Mouse (Mus musculus) hindbrain, embryonic 14.5 days (tissue): ENCODE measurements around the gene Riok2. TPM values are rescaled to one million over a fixed set of nuclear protein-coding genes. Genes with fewer than 3 reads are reported as not detected.

Experiments
- ATAC-seq: fragments of 200-750 bp; cut with Nextera tagmentation; 2 replicates; pipeline ENCODE4 v1.8.0; 2017; ENCODE audit warnings: moderate number of reproducible peaks, mild to moderate bottlenecking, moderate TSS enrichment, moderate library complexity; ENCODE audit not compliant: low FRiP score
- DNase-seq: peaks from one replicate; pipeline ENCODE4 v3.0.0-alpha.2; 2015; ENCODE audit warnings: low spot score
- H3K27ac ChIP-seq: fragments of 300-500 bp; sonication (generic); 2 replicates; pipeline ENCODE4 v1.5.1; 2014; ENCODE audit warnings: mild to moderate bottlenecking, moderate library complexity
- H3K27me3 ChIP-seq: fragments of 300-500 bp; sonication (generic); 2 replicates; pipeline ENCODE4 v1.6.1; 2014; ENCODE audit warnings: mild to moderate bottlenecking, low read length, mixed read lengths; ENCODE audit not compliant: control insufficient read depth, insufficient read depth
- H3K36me3 ChIP-seq: fragments of 300-500 bp; sonication (generic); replicated peaks from 2 replicates; pipeline ENCODE4 v1.6.1; 2014; ENCODE audit not compliant: control insufficient read depth, insufficient read depth
- H3K4me1 ChIP-seq: fragments of 300-500 bp; sonication (generic); replicated peaks from 2 replicates; pipeline ENCODE4 v1.6.1; 2014; ENCODE audit warnings: antibody characterized with exemption, low read length, mixed read lengths; ENCODE audit not compliant: control insufficient read depth, insufficient read depth
- H3K4me2 ChIP-seq: fragments of 300-500 bp; sonication (generic); replicated peaks from 2 replicates; pipeline ENCODE4 v1.6.1; 2014; ENCODE audit warnings: mild to moderate bottlenecking, moderate library complexity
- H3K4me3 ChIP-seq: fragments of 300-500 bp; sonication (generic); replicated peaks from 2 replicates; pipeline ENCODE4 v1.5.1; 2014; ENCODE audit warnings: mild to moderate bottlenecking, low read length
- H3K9ac ChIP-seq: fragments of 300-500 bp; sonication (generic); 2 replicates; pipeline ENCODE4 v1.6.1; 2014
- H3K9me3 ChIP-seq: fragments of 300-500 bp; sonication (generic); 2 replicates; pipeline ENCODE4 v1.6.1; 2016; ENCODE audit warnings: low read length; ENCODE audit not compliant: control insufficient read depth
- WGBS: fragments of 180-500 bp; shearing (Covaris S2); extraction: QIAGEN DNeasy Blood & Tissue Kit; methylation state at CpG from one replicate; pipeline ENCODE4 v1.1.7; 2014; 5-methylcytosine and 5-hydroxymethylcytosine counted together
- polyA plus RNA-seq: library from polyadenylated mRNA; unstranded; fragments of >200 nt; fragmentation: Nextera tagmentation; extraction: Ambion mirVana; gene quantifications from 2 replicates; pipeline ENCODE4 v1.2.1, GENCODE M21; 2014

The Riok2 gene
- polyA plus RNA-seq, 1 experiment from 2014 or later, result 27.2 TPM

GRCm38 (mm10) chr17:17403578-17404112, 29.5 kb downstream of the Riok2 start:
- ATAC-seq (no peak), DNase-seq (no peak)
- H3K27ac ChIP-seq, result no peak overlapping the region
- H3K9ac ChIP-seq, result no peak overlapping the region
- H3K4me3 ChIP-seq, result no peak overlapping the region
- peaks cover 10% of the 10 kb centered on the region for H3K4me1 ChIP-seq
- H3K36me3 ChIP-seq, result no peaks in the 10 kb centered on the region
- H3K4me2 ChIP-seq, result peak overlapping the region; percentile 48; the same call in 1 of the 2 replicates
- 37% methylated on average over 3 of the region's 3 CpGs for WGBS
- no peaks in the 10 kb centered on the region for H3K27me3 ChIP-seq
- H3K9me3 ChIP-seq, result no peaks in the 10 kb centered on the region

GRCm38 (mm10) chr17:17404811-17405544, 30.9 kb downstream of the Riok2 start:
- Histone ChIP-seq H3K27ac (no peak overlapping the region), H3K9me3 (no peaks in the 10 kb centered on the region), H3K4me1 (peaks cover 19% of the 10 kb centered on the region), H3K9ac (no peak overlapping the region), H3K4me3 (no peak overlapping the region), H3K4me2 (peak overlapping the region; percentile 15; the same call in 1 of the 2 replicates), H3K27me3 (no peaks in the 10 kb centered on the region), H3K36me3 (no peaks in the 10 kb centered on the region)
- 33% methylated on average over 8 of the region's 8 CpGs for WGBS
- ATAC-seq (no peak), DNase-seq (no peak)

DNA sequence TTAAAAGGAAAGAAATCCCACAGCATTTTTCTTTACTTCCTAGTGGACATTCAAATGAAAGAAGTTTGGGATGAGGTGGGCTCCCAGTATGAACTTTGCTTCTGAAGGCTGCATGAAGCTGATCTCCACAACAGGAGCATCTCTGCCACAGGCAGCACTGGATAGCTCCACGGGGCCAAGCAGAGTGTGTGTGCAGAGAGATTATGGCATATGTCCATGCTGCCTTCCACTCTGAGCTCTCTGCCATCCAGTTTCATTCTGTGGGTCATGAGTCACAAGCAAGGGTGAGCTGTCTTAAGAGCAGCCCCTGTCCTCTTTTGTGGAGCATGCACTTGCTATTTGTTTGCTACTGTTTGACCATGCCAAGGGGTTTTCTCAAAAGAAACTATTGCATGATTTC, 31.5 kb downstream of the Riok2 start:
- Histone ChIP-seq H3K36me3 (no peaks in the 10 kb centered on the region), H3K4me3 (no peak overlapping the region), H3K9me3 (no peaks in the 10 kb centered on the region), H3K27ac (no peak overlapping the region), H3K9ac (no peak overlapping the region), H3K4me2 (no peak overlapping the region), H3K27me3 (no peaks in the 10 kb centered on the region), H3K4me1 (peaks cover 19% of the 10 kb centered on the region)
- WGBS, result 58% methylated on average over 1 of the region's 1 CpGs
- ATAC-seq, result no peak
- DNase-seq, result no peak

- H3K4me2 ChIP-seq, result no peak overlapping the region
- H3K27me3 ChIP-seq, result no peaks in the 10 kb centered on the region
- H3K9me3 ChIP-seq, result no peaks in the 10 kb centered on the region
- H3K4me3 ChIP-seq, result no peak overlapping the region
- H3K4me1 ChIP-seq, result peaks cover 9% of the 10 kb centered on the region; the same call in 1 of the 2 replicates
- ATAC-seq (no peak), DNase-seq (no peak)
- H3K9ac ChIP-seq, result no peak overlapping the region
- WGBS, result 31% methylated on average over 6 of the region's 6 CpGs
- H3K27ac ChIP-seq, result no peak overlapping the region
- H3K36me3 ChIP-seq, result no peaks in the 10 kb centered on the region
Measured at GRCm38 (mm10) chr17:17408137-17408536, 34.0 kb downstream of the Riok2 start.

- Histone ChIP-seq H3K27ac (no peak overlapping the region), H3K27me3 (no peaks in the 10 kb centered on the region), H3K9me3 (no peaks in the 10 kb centered on the region), H3K4me3 (no peak overlapping the region), H3K36me3 (no peaks in the 10 kb centered on the region), H3K4me1 (peaks cover 9% of the 10 kb centered on the region; the same call in 1 of the 2 replicates), H3K9ac (no peak overlapping the region), H3K4me2 (no peak overlapping the region)
- 34% methylated on average over 6 of the region's 6 CpGs for WGBS
- DNase-seq (no peak), ATAC-seq (peak; percentile 48; the same call in 1 of the 2 replicates)
Measured at GRCm38 (mm10) chr17:17408720-17409478, 34.8 kb downstream of the Riok2 start.

- Histone ChIP-seq H3K36me3 (no peaks in the 10 kb centered on the region), H3K9me3 (no peaks in the 10 kb centered on the region), H3K27me3 (no peaks in the 10 kb centered on the region), H3K4me2 (no peak overlapping the region), H3K4me3 (no peak overlapping the region), H3K9ac (no peak overlapping the region), H3K27ac (no peak overlapping the region; the same call in 1 of the 2 replicates), H3K4me1 (peaks cover 9% of the 10 kb centered on the region; the same call in 1 of the 2 replicates)
- DNase-seq (no peak), ATAC-seq (0 out of 2 replicates have a peak, but pooled peaks have one; percentile 24)
- 6% methylated on average over 2 of the region's 2 CpGs for WGBS
Measured at GRCm38 (mm10) chr17:17409601-17410000, 35.5 kb downstream of the Riok2 start.

- Histone ChIP-seq H3K27me3 (no peaks in the 10 kb centered on the region), H3K4me3 (no peak overlapping the region), H3K36me3 (no peaks in the 10 kb centered on the region), H3K4me1 (peaks cover 9% of the 10 kb centered on the region; the same call in 1 of the 2 replicates), H3K9me3 (no peaks in the 10 kb centered on the region), H3K9ac (no peak overlapping the region), H3K4me2 (no peak overlapping the region), H3K27ac (no peak overlapping the region)
- DNase-seq, result no peak
- ATAC-seq, result no peak
- 83% methylated on average over 2 of the region's 2 CpGs for WGBS
Measured at GRCm38 (mm10) chr17:17411443-17411842, 37.3 kb downstream of the Riok2 start.

- DNase-seq (no peak), ATAC-seq (no peak)
- Histone ChIP-seq H3K9me3 (no peaks in the 10 kb centered on the region), H3K27ac (no peak overlapping the region), H3K4me3 (no peak overlapping the region), H3K9ac (no peak overlapping the region), H3K4me2 (no peak overlapping the region), H3K27me3 (no peaks in the 10 kb centered on the region), H3K36me3 (no peaks in the 10 kb centered on the region), H3K4me1 (peaks cover 9% of the 10 kb centered on the region; the same call in 1 of the 2 replicates)
- 95% methylated on average over 2 of the region's 2 CpGs for WGBS
Measured at GRCm38 (mm10) chr17:17412176-17412575, 38.1 kb downstream of the Riok2 start.

GRCm38 (mm10) chr17:17414206-17414605, 40.1 kb downstream of the Riok2 start:
- ATAC-seq, result no peak

More at GRCm38 (mm10) chr17:17414206-17414605, 40.1 kb downstream of the Riok2 start:
- 96% methylated on average over 3 of the region's 3 CpGs for WGBS
- no peak overlapping the region for H3K4me3 ChIP-seq
- no peak for DNase-seq
- peaks cover 5% of the 10 kb centered on the region; the same call in 1 of the 2 replicates for H3K4me1 ChIP-seq
- H3K36me3 ChIP-seq, result no peaks in the 10 kb centered on the region
- H3K9me3 ChIP-seq, result no peaks in the 10 kb centered on the region
- no peak overlapping the region for H3K9ac ChIP-seq
- H3K4me2 ChIP-seq, result no peak overlapping the region
- H3K27me3 ChIP-seq, result no peaks in the 10 kb centered on the region
- H3K27ac ChIP-seq, result no peak overlapping the region
